9 mouse cellular contexts compared by ENCODE assay signal in the genomic region with DNA sequence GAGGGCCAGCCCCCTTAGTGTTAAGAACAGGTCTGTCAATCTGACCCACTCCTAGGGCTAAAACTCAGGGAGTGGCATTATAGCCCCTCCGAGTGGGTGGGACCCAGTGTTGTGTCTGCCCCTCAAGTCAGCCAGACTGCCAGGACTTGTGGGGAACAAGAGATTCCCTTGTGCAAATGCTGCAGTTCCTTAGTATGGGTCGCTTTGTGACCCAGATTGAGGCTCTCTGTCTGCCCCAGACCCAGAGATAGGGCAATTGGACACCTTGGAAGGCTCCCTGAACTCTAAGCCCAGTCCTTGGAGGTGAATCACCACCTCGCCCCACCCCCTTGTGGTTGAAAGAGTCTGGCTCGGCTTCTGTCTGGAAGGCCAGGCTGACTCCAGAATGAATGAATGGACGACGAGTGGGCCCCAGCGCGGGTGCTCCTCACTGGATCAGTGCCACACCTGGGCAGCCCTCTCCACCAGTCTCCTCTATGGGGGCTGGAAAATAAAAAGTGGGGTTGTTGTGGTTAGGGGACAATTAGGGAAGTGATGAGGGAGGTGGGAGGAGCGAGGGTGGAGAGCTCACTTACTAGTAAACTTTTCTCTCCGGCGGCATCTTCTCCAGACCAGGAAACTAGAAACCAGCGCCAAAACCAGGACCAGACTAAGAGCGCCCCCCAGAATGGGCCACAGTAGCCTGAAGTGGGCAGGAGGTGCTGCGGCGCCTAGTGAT. TPM values are rescaled to one million over a fixed set of nuclear protein-coding genes. Genes with fewer than 3 reads are reported as not detected.
DNase-seq lines count a peak whose midpoint lies in the region; ATAC-seq and TF ChIP-seq lines count a peak whose summit lies in the region.
"Had no signal": no experiment of that assay in that cellular context is flagged by ENCODE, and none has a peak within 500 bp of the region (broad histone marks: within the 10 kb centered on the region; RNA-seq: fewer than 3 reads in every experiment).

No protein-coding gene starts in this region.

- peak overlapping the region; percentile 97 for H3K4me2 ChIP-seq in intestine, embryonic 16.5 days (ENCODE audit: low read depth, low read length)

- TF ChIP-seq CTCF in E14TG2a.4 (conservative IDR thresholded peaks at IDR 0.05; ENCODE audit: low read length) = 0 out of 2 replicates have a peak, but pooled peaks have one; percentile 4
- no peak for TF ChIP-seq CTCF in lung, adult 2 months (IDR thresholded peaks at IDR 0.05; ENCODE audit: insufficient read depth, low read length)

- H3K4me1 ChIP-seq in E14TG2a.4 (replicated peaks; ENCODE audit: low read depth, low read length) = peaks cover 88% of the 10 kb centered on the region
- H3K4me1 ChIP-seq in intestine, embryonic 16.5 days (ENCODE audit: control insufficient read depth, insufficient read depth, low read length) = peaks cover 35% of the 10 kb centered on the region
- peaks cover 3% of the 10 kb centered on the region for H3K4me1 ChIP-seq in lung, adult 2 months (ENCODE audit: control insufficient read depth, insufficient read depth, low read length)

- no peaks in the 10 kb centered on the region for H3K9me3 ChIP-seq in E14TG2a.4 (ENCODE audit: low read length)
- no peaks in the 10 kb centered on the region for H3K9me3 ChIP-seq in intestine, embryonic 16.5 days (ENCODE audit: control insufficient read depth, low read length)

- no peak for TF ChIP-seq POLR2A in lung, adult 2 months (IDR thresholded peaks at IDR 0.05; ENCODE audit: borderline replicate concordance, extremely low read depth, low read depth, low read length)

- peak; percentile 92 for DNase-seq in 3134 (ENCODE audit: extremely low read depth, insufficient read length, low spot score)
- peak; percentile 81 for DNase-seq in cerebellum, adult 9-10 months
- DNase-seq in lung, adult 2 months = peak; percentile 60
- DNase-seq in ovary, postnatal 10 days (ENCODE audit: low spot score) = peak; percentile 7
- no peak for DNase-seq in right cerebral cortex, adult 2 months (ENCODE audit: low spot score in 2 of 2)

- peaks cover 40% of the 10 kb centered on the region for H3K27me3 ChIP-seq in E14TG2a.4 (ENCODE audit: insufficient read depth, low read length)
- H3K27me3 ChIP-seq in intestine, embryonic 16.5 days (replicated peaks; ENCODE audit: control insufficient read depth, insufficient read depth, low read length) = peaks cover 17% of the 10 kb centered on the region; the same call in 1 of the 2 replicates

- H3K27ac ChIP-seq in intestine, embryonic 16.5 days (ENCODE audit: low read length) = peak overlapping the region; percentile 46

- H3K4me3 ChIP-seq in E14TG2a.4 (replicated peaks; ENCODE audit: low read length) = peak overlapping the region; percentile 89
- H3K4me3 ChIP-seq in intestine, embryonic 16.5 days (ENCODE audit: low read length) = peak overlapping the region; percentile 69
- peak overlapping the region; percentile 83 for H3K4me3 ChIP-seq in lung, adult 2 months (replicated peaks; ENCODE audit: extremely low read depth, low read depth, low read length)

- peaks cover 22% of the 10 kb centered on the region for H3K36me3 ChIP-seq in E14TG2a.4 (ENCODE audit: insufficient read depth, low read length)
- H3K36me3 ChIP-seq in intestine, embryonic 16.5 days (ENCODE audit: control insufficient read depth, insufficient read depth, low read length) = no peaks in the 10 kb centered on the region

- 11% methylated on average over 15 of the region's 15 CpGs for WGBS in intestine, embryonic 16.5 days
- 19% methylated on average over 15 of the region's 15 CpGs for WGBS in lung, adult 2 months

- peak; percentile 41 for ATAC-seq in granulocyte monocyte progenitor cell, adult 5-6 weeks (replicated peaks; ENCODE audit: poor library complexity, severe bottlenecking)
- ATAC-seq in intestine, embryonic 16.5 days = no peak; the same call in 1 of the 2 replicates

- peak overlapping the region; percentile 71 for H3K9ac ChIP-seq in intestine, embryonic 16.5 days (ENCODE audit: low read depth, low read length)

RNA-seq across cellular contexts. Expression of a gene that starts 1.5 kb away (rescaled TPM):
- 5.1 and 7.8 TPM in 2 replicates for total RNA-seq in granulocyte monocyte progenitor cell, adult 5-6 weeks (2014; fragmentation: Nextera tagmentation)
- total RNA-seq in granulocyte monocyte progenitor cell, adult 5-6 weeks (2017) = 4.7 and 7.7 TPM in 2 replicates
- polyA plus RNA-seq in intestine, embryonic 16.5 days (2015; fragmentation: Nextera tagmentation; extraction: Ambion mirVana) = 19.3 and 22.8 TPM in 2 replicates
- polyA plus RNA-seq in lung, adult 2 months (2012; rRNA removed) = 32.4 and 39.7 TPM in 2 replicates

RNA-seq across cellular contexts. Expression of a gene that starts 2.0 kb away (rescaled TPM):
- total RNA-seq in granulocyte monocyte progenitor cell, adult 5-6 weeks (2014; fragmentation: Nextera tagmentation) = 49.8 and 50.2 TPM in 2 replicates
- total RNA-seq in granulocyte monocyte progenitor cell, adult 5-6 weeks (2017) = 37.1 and 39.3 TPM in 2 replicates
- 42.4 and 46.1 TPM in 2 replicates for polyA plus RNA-seq in intestine, embryonic 16.5 days (2015; fragmentation: Nextera tagmentation; extraction: Ambion mirVana)
- polyA plus RNA-seq in lung, adult 2 months (2012; rRNA removed) = 18.1 and 20.6 TPM in 2 replicates

RNA-seq across cellular contexts. Expression of a gene that starts 2.3 kb away (rescaled TPM):
- total RNA-seq in granulocyte monocyte progenitor cell, adult 5-6 weeks (2014; fragmentation: Nextera tagmentation) = 48.9 and 51.5 TPM in 2 replicates
- 13.5 and 16.6 TPM in 2 replicates for total RNA-seq in granulocyte monocyte progenitor cell, adult 5-6 weeks (2017)
- 81.0 and 87.3 TPM in 2 replicates for polyA plus RNA-seq in intestine, embryonic 16.5 days (2015; fragmentation: Nextera tagmentation; extraction: Ambion mirVana)
- 284 and 321 TPM in 2 replicates for polyA plus RNA-seq in lung, adult 2 months (2012; rRNA removed)

RNA-seq across cellular contexts. Expression of a gene that starts 3.3 kb away (rescaled TPM):
- total RNA-seq in granulocyte monocyte progenitor cell, adult 5-6 weeks (2014; fragmentation: Nextera tagmentation) = 0.67 TPM in 1 of 2 replicates, not detected in the other
- not detected in 2 replicates for total RNA-seq in granulocyte monocyte progenitor cell, adult 5-6 weeks (2017)
- 18.9 and 23.3 TPM in 2 replicates for polyA plus RNA-seq in intestine, embryonic 16.5 days (2015; fragmentation: Nextera tagmentation; extraction: Ambion mirVana)
- polyA plus RNA-seq in lung, adult 2 months (2012; rRNA removed) = 0.57 and 0.86 TPM in 2 replicates
- total RNA-seq: layer of hippocampus, postnatal 36 days had no signal

RNA-seq across cellular contexts. Expression of a gene that starts 8.1 kb away (rescaled TPM):
- total RNA-seq in granulocyte monocyte progenitor cell, adult 5-6 weeks (2014; fragmentation: Nextera tagmentation) = not detected in 2 replicates
- total RNA-seq in granulocyte monocyte progenitor cell, adult 5-6 weeks (2017) = not detected in 2 replicates
- 1.8 and 1.9 TPM in 2 replicates for polyA plus RNA-seq in intestine, embryonic 16.5 days (2015; fragmentation: Nextera tagmentation; extraction: Ambion mirVana)
- 0.07 and 0.08 TPM in 2 replicates for polyA plus RNA-seq in lung, adult 2 months (2012; rRNA removed)

Comparison
In these comparisons a context has a peak if more than half of its experiments do, and no peak if none do; other contexts are left out.
1. DNase-seq: peak in 3134 (single experiment), cerebellum, adult 9-10 months (single experiment), lung, adult 2 months (single experiment) and ovary, postnatal 10 days (single experiment); none in right cerebral cortex, adult 2 months (0 of 2).
2. Peak in every context shown above with its lines, with median percentiles within 50 percentile points of each other: H3K4me3 ChIP-seq.